13 mouse cellular contexts compared by ENCODE assay signal in genomic region chr3:4797567-4797940, GRCm38 (mm10).
DNase-seq lines count a peak whose midpoint lies in the region; ATAC-seq lines count a peak whose summit lies in the region.
"Had no signal": no experiment of that assay in that cellular context is flagged by ENCODE, and none has a peak within 500 bp of the region (broad histone marks: within the 10 kb centered on the region; RNA-seq: fewer than 3 reads in every experiment).

No protein-coding gene starts in this region.

- H3K4me3 ChIP-seq in midbrain, embryonic 13.5 days (replicated peaks): peak overlapping the region; percentile 29
- no peak overlapping the region for H3K4me3 ChIP-seq in midbrain, embryonic 11.5 days (ENCODE audit: low read depth, low read length)
- peak overlapping the region; percentile 26 for H3K4me3 ChIP-seq in forebrain, embryonic 14.5 days (ENCODE audit: low read depth, low read length)
- peak overlapping the region; percentile 32 for H3K4me3 ChIP-seq in midbrain, embryonic 14.5 days (replicated peaks; ENCODE audit: low read depth, low read length)
- H3K4me3 ChIP-seq: liver, embryonic 12.5 days had no signal

- no peak for DNase-seq in midbrain, embryonic 11.5 days (ENCODE audit: low spot score, missing footprints)
- peak; percentile 69 for DNase-seq in forebrain, embryonic 14.5 days (ENCODE audit: low spot score)
- peak; percentile 28 for DNase-seq in midbrain, embryonic 14.5 days
- DNase-seq in kidney, adult 18-20 months: no peak
- no peak for DNase-seq in adrenal gland, adult 2 months
- no peak for DNase-seq in cerebellum, postnatal 14 days
- DNase-seq: adrenal gland, postnatal 14 days; gastrocnemius, postnatal 25 days; lung, embryonic 14.5 days; lung, postnatal 4 days had no signal

- WGBS in midbrain, embryonic 13.5 days: 61% methylated on average over 6 of the region's 6 CpGs
- WGBS in midbrain, embryonic 11.5 days: 81% methylated on average over 6 of the region's 6 CpGs
- WGBS in forebrain, embryonic 14.5 days: 8% methylated on average over 6 of the region's 6 CpGs
- WGBS in midbrain, embryonic 14.5 days: 55% methylated on average over 6 of the region's 6 CpGs

- H3K4me2 ChIP-seq in midbrain, embryonic 13.5 days (replicated peaks): peak overlapping the region; percentile 34
- no peak overlapping the region for H3K4me2 ChIP-seq in midbrain, embryonic 11.5 days
- peak overlapping the region; percentile 38 for H3K4me2 ChIP-seq in forebrain, embryonic 14.5 days (ENCODE audit: low read length)
- peak overlapping the region; percentile 47 for H3K4me2 ChIP-seq in midbrain, embryonic 14.5 days (ENCODE audit: low read length)
- H3K4me2 ChIP-seq: liver, embryonic 12.5 days; lung, embryonic 14.5 days had no signal

- no peaks in the 10 kb centered on the region for H3K36me3 ChIP-seq in midbrain, embryonic 13.5 days
- no peaks in the 10 kb centered on the region for H3K36me3 ChIP-seq in midbrain, embryonic 11.5 days (ENCODE audit: control insufficient read depth, insufficient read depth, low read length)
- no peaks in the 10 kb centered on the region for H3K36me3 ChIP-seq in forebrain, embryonic 14.5 days (ENCODE audit: control insufficient read depth, insufficient read depth, low read length)
- no peaks in the 10 kb centered on the region for H3K36me3 ChIP-seq in midbrain, embryonic 14.5 days (ENCODE audit: control insufficient read depth, insufficient read depth, low read length)
- H3K36me3 ChIP-seq: liver, embryonic 12.5 days had no signal

- H3K9me3 ChIP-seq in midbrain, embryonic 13.5 days: no peaks in the 10 kb centered on the region
- no peaks in the 10 kb centered on the region for H3K9me3 ChIP-seq in midbrain, embryonic 11.5 days (ENCODE audit: control insufficient read depth, low read length)
- no peaks in the 10 kb centered on the region for H3K9me3 ChIP-seq in forebrain, embryonic 14.5 days (replicated peaks; ENCODE audit: control insufficient read depth, low read length)
- no peaks in the 10 kb centered on the region for H3K9me3 ChIP-seq in midbrain, embryonic 14.5 days (ENCODE audit: control insufficient read depth, low read length)
- H3K9me3 ChIP-seq: liver, embryonic 12.5 days had no signal

- no peak for ATAC-seq in midbrain, embryonic 13.5 days
- ATAC-seq in midbrain, embryonic 11.5 days (ENCODE audit: low FRiP score): no peak
- ATAC-seq in forebrain, embryonic 14.5 days: peak; percentile 14; the same call in 1 of the 2 replicates
- no peak for ATAC-seq in midbrain, embryonic 14.5 days (ENCODE audit: low FRiP score, low TSS enrichment)
- ATAC-seq: inflammation-experienced regulatory T-cells, adult 6 months; liver, embryonic 12.5 days had no signal

- H3K9ac ChIP-seq in midbrain, embryonic 13.5 days (replicated peaks): peak overlapping the region; percentile 10; the same call in 1 of the 2 replicates
- no peak overlapping the region for H3K9ac ChIP-seq in midbrain, embryonic 11.5 days (ENCODE audit: low read length)
- H3K9ac ChIP-seq in forebrain, embryonic 14.5 days (ENCODE audit: low read length): peak overlapping the region; percentile 25; the same call in 1 of the 2 replicates
- peak overlapping the region; percentile 49 for H3K9ac ChIP-seq in midbrain, embryonic 14.5 days (replicated peaks; ENCODE audit: low read length)
- H3K9ac ChIP-seq: liver, embryonic 12.5 days; lung, embryonic 14.5 days had no signal

- H3K4me1 ChIP-seq in midbrain, embryonic 13.5 days (replicated peaks): peaks cover 31% of the 10 kb centered on the region
- H3K4me1 ChIP-seq in midbrain, embryonic 11.5 days (ENCODE audit: control insufficient read depth, insufficient read depth, low read length): peaks cover 2% of the 10 kb centered on the region; the same call in 1 of the 2 replicates
- peaks cover 16% of the 10 kb centered on the region for H3K4me1 ChIP-seq in forebrain, embryonic 14.5 days (ENCODE audit: control insufficient read depth, insufficient read depth, low read length)
- peaks cover 24% of the 10 kb centered on the region for H3K4me1 ChIP-seq in midbrain, embryonic 14.5 days (ENCODE audit: control insufficient read depth, insufficient read depth, low read length)
- H3K4me1 ChIP-seq: liver, embryonic 12.5 days had no signal

- no peaks in the 10 kb centered on the region for H3K27me3 ChIP-seq in midbrain, embryonic 13.5 days
- no peaks in the 10 kb centered on the region for H3K27me3 ChIP-seq in midbrain, embryonic 11.5 days (ENCODE audit: control insufficient read depth, insufficient read depth, low read length)
- no peaks in the 10 kb centered on the region for H3K27me3 ChIP-seq in forebrain, embryonic 14.5 days (replicated peaks; ENCODE audit: control insufficient read depth, insufficient read depth, low read length)
- no peaks in the 10 kb centered on the region for H3K27me3 ChIP-seq in midbrain, embryonic 14.5 days (ENCODE audit: control insufficient read depth, insufficient read depth, low read length)
- H3K27me3 ChIP-seq: liver, embryonic 12.5 days had no signal

- H3K27ac ChIP-seq in midbrain, embryonic 13.5 days: peak overlapping the region; percentile 74
- no peak overlapping the region for H3K27ac ChIP-seq in midbrain, embryonic 11.5 days (ENCODE audit: low read depth, low read length)
- H3K27ac ChIP-seq in forebrain, embryonic 14.5 days (ENCODE audit: low read depth, low read length): peak overlapping the region; percentile 75
- H3K27ac ChIP-seq in midbrain, embryonic 14.5 days (replicated peaks; ENCODE audit: low read depth, low read length): peak overlapping the region; percentile 70
- H3K27ac ChIP-seq: liver, embryonic 12.5 days had no signal

Comparison
In these comparisons a context has a peak if more than half of its experiments do, and no peak if none do; other contexts are left out.
1. DNase-seq: peak in forebrain, embryonic 14.5 days (single experiment) and midbrain, embryonic 14.5 days (single experiment); none in midbrain, embryonic 11.5 days (single experiment), kidney, adult 18-20 months (single experiment), adrenal gland, adult 2 months (single experiment) and cerebellum, postnatal 14 days (0 of 2).